Mouse (Mus musculus) kidney, postnatal 14 days (tissue): ENCODE results near the gene Serpina3n.
A peak's percentile ranks its signal among the peaks of the same experiment; 100 is the strongest.
"Not testable (repeated sequence)": the region's sequence is repeated elsewhere in the genome, so short reads cannot be mapped to it uniquely, and the experiment has no call there.

Experiments
- DNase-seq: peaks from one replicate; pipeline ENCODE4 v3.0.0; 2022; ENCODE audit warnings: mixed read lengths

The Serpina3n gene

DNA sequence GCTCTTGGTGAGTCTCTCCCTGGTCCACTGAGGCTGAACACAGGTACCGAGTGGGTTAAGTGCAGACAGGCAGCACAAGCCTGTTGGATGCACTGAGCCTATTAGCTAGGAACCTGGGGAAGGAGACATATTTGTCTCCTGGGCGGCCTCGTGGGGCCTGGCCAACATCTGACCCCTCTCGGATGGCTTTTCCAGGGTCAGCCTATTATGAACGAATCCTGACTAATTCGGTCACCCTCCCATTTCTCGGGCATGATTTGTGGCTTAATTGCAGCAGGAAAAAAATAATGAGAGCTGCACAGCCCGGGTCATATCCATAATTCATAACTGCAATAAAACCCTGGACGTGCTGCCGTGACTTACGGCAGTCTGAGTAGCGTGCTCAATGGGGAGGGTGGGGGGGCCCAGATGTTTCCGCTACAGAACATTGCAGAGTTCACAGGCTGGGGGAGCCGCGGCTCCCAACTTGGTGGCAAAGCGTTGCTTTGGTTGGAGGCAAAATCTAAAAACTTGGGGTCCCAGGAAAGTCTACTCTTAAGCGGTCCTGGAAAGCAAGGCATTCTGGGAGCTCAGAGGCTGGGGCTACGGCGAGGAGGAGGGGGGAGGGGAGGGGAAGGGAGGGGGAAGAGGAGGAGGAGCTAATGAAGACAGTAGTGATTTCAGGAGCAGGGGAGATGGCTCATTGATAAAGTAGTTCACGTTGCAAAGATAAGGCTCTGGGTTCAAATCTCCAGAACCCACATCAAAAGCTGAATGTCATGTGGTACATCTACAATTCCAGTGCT is 27.6 kb downstream of the Serpina3n start:
- peak; percentile 46 for DNase-seq

DNA sequence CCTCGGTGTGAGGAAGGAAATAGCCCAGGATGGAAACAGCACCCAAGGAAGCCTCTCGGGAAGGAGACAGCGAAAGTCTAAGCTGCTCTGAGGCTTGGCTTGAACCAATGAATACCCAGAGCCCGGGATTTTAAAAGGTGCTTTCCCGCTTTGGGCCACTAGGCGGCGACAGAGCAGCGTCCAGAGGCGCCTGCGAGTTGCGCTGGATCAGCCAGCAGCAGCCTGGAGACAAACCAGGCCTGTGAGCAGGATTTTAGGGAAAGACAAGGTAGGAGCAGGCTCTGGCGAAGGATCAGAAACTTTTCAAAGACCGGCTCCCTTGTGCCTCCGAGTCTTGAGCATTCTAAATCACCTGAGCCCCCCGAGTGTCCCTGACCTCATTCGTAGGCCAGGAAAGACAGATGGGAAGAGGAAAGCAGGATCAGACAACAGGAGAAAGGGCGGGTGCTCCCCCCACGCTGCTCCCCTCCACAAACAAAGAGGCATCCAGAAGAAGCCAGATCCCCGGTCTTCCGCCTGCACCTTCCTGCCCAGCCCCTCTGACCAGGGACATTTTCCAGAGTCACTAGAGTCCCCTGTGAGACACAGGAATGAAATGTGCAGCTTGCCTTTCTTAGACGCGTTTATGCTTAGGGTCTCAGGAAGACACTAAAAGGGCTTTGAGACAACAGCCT is 33.7 kb downstream of the Serpina3n start:
- DNase-seq, result peak; percentile 86

DNA sequence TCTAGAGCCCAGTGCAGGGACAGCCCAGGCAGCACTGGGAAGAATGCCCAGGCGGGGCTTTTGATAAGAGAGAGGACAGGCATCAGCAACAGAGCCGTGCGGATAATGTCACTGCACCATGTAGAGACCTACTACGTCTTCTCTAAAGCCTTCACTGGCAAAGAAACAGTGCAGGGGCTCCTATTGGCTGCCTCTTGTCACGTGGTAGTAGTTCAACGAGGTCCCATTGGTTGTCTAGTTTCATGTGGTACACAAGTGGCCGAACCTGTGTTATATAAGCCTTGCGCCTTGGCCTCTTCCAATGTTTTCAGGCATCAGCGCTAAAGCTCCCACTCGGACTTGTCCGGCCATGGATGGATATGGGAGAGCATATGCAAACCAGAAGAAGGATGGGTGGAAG is 37.2 kb downstream of the Serpina3n start:
- DNase-seq, result no peak

DNA sequence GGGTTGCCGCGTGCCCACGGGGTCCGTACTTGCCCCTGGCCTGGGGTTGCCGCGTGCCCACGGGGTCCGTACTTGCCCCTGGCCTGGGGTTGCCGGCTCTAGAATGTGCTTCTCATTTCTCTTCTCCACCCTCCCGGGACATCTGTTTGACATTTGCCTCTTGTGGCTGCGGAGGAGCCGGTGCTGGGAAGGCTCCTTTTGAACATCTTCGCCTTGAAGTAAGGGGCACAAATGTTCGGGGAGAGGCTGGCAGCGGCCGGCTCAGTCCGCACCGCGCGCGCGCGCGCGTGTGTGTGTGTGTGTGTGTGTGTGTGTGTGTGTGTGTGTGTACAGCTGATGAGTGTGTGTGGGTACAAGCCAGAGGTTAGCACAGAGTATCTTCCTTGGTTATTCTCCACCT is 40.5 kb downstream of the Serpina3n start:
- not testable (repeated sequence) for DNase-seq

DNA sequence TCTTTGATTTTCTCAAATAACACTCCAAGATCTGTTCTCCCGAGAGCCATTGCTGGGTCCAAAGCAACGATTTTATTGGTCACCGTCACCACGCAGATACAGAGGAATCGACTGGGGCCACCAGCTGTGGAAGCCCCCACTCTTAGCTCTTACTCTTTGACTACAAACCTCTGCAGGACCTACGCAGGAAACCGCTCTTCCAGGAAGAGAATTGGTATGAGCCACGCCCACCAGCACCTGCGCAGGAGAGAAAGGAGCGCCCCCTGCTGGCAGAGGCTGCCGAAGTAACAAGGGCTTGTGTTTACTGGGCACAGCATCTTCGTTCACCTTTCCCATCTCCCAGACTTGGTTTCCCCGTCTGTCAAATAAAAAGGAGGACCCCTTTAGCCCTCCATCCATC is 41.6 kb downstream of the Serpina3n start:
- DNase-seq, result peak; percentile 46

DNA sequence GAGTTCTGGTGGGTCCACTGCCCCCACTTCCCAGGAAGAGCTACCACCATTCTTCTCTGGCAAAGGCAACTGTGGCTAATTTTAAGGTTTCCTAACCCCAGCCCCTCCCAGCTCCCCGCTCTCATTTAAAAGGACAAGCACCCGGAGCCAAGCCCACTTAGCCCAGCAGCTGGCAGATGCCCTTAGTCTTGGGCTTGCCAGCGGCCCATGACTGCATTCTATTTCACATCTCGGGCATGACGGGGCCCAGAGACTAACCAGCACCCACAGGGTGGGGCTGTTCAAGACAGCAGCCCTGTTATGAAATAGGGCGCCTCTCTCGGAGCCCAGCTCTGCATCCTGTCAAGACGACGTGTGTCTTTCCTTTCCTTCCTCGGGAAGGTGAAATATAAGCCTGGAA is 43.7 kb downstream of the Serpina3n start:
- DNase-seq, result no peak

DNA sequence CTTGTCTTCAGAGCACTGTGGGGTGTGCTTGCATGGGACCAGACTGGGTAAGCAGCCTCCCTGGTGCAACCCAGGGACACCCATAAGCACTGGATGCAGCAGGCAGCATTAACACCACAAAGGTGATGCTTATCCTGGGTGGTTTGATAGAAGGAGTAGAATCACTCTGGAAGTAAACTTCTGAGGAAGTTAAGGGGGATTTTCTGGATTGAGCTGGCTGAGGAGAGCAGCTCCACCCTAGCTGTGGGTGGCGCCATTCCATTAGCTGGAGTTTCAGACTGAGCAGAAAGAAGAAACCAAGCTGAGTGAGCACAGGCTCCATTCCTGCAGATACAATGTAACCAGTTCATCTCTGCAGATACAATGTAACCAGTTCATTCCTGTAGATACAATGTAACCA is 46.5 kb downstream of the Serpina3n start:
- DNase-seq, result no peak

DNA sequence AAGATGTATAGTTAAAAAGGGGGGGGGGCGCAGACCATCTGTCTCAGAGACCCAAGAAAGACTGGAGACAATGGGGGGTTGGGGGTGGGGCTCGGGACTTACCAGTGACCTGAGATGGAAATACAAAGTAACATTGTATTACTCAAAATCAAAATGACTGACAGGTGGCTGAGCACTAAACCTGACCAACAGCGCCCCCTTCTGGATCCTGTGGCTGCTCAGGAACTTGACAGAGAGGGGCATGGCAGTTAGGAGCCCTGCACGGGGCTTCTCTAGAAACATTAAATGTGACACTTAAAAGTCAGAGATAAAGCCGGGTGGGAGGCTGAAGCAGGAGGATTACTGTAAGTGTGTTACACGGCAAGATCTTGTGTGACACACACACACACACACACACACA is 52.8 kb downstream of the Serpina3n start:
- DNase-seq, result no peak

DNA sequence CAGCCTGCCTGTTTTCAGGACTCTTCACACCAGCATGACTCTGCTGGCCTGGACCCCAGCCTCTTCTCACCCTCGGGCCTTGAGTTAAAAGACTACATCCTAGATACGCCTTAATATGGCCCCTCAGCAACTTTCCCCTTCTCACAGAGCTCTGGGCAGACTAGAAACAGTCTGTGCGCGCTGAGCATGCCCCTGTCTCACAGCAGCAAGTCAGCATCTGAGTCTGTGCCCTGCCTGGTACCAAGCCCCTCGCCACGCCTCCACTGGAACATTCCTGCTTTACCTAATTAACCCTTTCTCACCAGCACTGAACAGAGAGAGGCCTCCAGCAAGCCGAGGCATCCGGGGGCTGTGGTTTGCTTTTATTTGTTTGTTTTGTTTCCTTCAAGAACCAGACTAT is 54.8 kb downstream of the Serpina3n start:
- DNase-seq, result no peak
